Mouse (Mus musculus) layer of hippocampus, adult 2 months (tissue): ENCODE measurements around the gene Smim11. TPM values are rescaled to one million over a fixed set of nuclear protein-coding genes. Genes with fewer than 3 reads are reported as not detected.
A peak's percentile ranks its signal among the peaks of the same experiment; 100 is the strongest.

Source experiments
- DNase-seq, 2 experiments: peaks; one replicate each; pipeline ENCODE4 v3.0.0; 2022; ENCODE audit warnings: low spot score in 2 of 2
- H3K27ac ChIP-seq: fragments of 200-600 bp; 2 replicates; pipeline ENCODE4 v1.8.1; 2022
- H3K4me3 ChIP-seq: fragments of 200-600 bp; 2 replicates; pipeline ENCODE4 v1.8.1; 2022; ENCODE audit warnings: mild to moderate bottlenecking
- CTCF ChIP-seq: fragments of 200-600 bp; conservative IDR thresholded peaks from 2 replicates; pipeline ENCODE4 v1.8.1; 2022; ENCODE audit warnings: antibody characterized with exemption, mild to moderate bottlenecking, moderate library complexity
- total RNA-seq, 2 experiments: library from RNA; stranded (reverse); gene quantifications; 2 replicates each; pipeline ENCODE4 v1.2.3; 2021

Gene Smim11
- total RNA-seq, 2 experiments from 2014 or later: 19.2 to 20.4 TPM

DNA sequence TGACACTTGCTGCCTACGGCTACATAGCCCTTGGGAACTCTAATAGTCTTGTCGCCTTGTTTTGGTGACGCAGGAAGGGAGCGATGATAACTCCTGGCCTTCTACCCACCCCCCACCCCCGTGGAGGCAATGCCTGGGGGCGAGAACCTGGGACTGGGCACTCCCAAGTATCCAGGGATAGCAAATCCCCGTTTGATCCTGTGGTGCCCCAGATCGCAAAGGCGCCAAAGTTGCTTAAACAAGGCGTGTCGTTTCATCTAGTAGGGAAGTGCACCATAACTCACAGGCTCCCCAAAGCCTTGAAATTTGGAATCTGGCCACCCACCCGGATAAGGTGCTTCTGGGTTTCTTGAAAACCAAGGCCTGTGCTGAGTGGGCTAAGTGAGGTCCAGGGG is 323 bp downstream of the Smim11 start:
- no peak for TF ChIP-seq CTCF
- DNase-seq: peak in 1 of 2 experiments; percentile 22
- H3K27ac ChIP-seq: peak overlapping the region; percentile 90
- H3K4me3 ChIP-seq: peak overlapping the region; percentile 86

DNA sequence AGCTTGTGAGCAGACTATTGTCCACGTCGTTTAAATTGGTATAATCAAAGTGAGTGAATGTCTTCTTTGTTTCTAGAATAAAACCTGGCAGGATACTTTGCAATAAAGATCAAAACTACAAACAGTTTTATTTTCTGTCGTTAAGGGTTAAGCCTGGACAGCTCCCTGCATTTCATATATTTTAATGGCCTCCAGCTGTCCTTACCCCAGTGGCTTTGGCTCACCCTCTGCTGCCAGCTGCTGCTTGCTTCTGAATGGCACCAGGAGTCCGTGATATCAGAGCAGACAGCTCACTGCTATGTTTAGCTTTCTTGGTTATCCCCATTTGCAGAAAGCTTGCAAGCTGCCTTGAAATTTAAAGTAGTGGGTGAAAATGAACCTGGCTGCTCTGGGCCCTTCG is 903 bp downstream of the Smim11 start:
- Histone ChIP-seq H3K27ac (peak overlapping the region; percentile 90), H3K4me3 (peak overlapping the region; percentile 86)
- DNase-seq: no peak
- TF ChIP-seq CTCF: no peak

DNA sequence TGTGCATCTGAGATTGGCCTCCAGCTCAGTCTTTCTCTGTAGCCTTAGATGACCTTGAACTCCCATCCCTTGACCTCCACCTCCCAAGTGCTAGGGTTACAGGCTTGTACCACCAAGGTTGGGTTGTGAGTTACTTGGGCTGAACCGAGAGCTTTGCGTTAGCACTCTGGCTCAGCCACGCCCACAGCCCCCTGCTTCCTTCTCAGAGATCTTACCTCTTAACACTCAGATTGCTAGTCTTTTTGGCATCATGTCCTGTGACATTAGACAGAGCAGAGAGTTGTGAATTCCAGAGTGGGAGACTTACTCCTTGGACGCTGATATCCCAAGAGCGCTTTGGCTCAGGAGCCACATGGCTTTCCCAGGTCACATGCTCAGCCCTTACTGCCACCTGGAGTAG is 1.4 kb downstream of the Smim11 start:
- Histone ChIP-seq H3K4me3 (peak overlapping the region; percentile 86), H3K27ac (peak overlapping the region; percentile 90; the same call in 1 of the 2 replicates)
- DNase-seq: no peak
- TF ChIP-seq CTCF: no peak

DNA sequence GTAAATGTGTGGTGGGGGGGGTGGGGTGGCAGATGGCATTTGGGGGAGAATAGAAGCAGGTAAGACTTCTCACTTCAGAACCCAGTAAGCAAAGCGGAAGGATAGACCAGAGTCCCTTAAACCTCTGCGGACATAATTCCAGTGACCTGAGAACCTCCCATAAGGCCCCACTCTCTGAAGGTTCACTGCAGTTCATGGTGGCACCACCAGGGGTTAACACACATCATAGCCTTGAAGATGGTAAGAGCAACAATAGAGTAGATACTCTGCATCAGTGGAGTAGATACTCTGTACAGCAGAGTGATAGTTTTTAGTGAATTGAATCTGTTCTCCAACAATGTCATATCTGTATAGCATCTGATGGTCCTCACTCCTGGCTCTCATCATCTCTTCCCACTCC is 4.4 kb downstream of the Smim11 start:
- no peak overlapping the region for H3K4me3 ChIP-seq
- DNase-seq: no peak
- no peak overlapping the region for H3K27ac ChIP-seq
- TF ChIP-seq CTCF: peak; percentile 57

DNA sequence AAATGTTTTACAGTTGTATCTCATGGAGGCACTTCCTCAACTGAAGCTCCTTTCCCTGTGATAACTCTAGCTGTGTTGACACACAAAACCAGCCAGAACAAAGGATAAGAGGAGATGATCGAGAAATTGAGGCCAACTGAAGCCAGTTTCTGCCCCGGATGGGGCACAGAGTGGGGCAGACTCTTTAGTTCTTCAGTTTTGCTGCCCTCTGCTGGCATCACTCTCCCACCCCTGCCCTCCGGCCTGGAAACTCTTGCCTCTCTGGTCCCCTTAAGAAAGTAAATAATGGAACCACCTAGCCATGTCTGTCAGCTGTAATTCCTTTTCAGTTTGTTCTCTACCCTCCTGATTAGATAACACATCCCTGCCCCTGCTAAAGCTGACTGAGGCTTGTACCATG is 6.9 kb downstream of the Smim11 start:
- no peak for DNase-seq
- Histone ChIP-seq H3K27ac (no peak overlapping the region), H3K4me3 (no peak overlapping the region)
- peak; percentile 62 for TF ChIP-seq CTCF

DNA sequence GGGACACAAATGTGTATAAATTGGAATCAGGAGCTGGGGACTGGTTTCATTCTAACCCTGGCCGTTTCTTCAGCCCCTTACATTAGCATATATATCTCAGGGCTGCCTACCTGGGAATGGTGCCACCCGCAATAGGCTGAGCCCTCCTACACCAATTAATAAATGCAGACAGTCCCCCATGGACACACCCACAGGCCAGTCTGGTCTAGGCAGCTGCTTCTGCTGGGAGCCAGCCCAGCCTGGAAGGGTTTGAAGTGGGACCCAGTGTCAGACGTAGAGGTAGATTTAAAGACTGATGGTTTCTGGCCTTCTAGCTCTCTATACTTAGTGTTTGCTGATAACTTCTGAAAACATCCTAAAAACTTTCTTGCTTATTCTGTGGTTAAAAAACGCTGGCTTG is 8.0 kb downstream of the Smim11 start:
- H3K27ac ChIP-seq: no peak overlapping the region
- no peak overlapping the region for H3K4me3 ChIP-seq
- DNase-seq: no peak
- no peak for TF ChIP-seq CTCF

DNA sequence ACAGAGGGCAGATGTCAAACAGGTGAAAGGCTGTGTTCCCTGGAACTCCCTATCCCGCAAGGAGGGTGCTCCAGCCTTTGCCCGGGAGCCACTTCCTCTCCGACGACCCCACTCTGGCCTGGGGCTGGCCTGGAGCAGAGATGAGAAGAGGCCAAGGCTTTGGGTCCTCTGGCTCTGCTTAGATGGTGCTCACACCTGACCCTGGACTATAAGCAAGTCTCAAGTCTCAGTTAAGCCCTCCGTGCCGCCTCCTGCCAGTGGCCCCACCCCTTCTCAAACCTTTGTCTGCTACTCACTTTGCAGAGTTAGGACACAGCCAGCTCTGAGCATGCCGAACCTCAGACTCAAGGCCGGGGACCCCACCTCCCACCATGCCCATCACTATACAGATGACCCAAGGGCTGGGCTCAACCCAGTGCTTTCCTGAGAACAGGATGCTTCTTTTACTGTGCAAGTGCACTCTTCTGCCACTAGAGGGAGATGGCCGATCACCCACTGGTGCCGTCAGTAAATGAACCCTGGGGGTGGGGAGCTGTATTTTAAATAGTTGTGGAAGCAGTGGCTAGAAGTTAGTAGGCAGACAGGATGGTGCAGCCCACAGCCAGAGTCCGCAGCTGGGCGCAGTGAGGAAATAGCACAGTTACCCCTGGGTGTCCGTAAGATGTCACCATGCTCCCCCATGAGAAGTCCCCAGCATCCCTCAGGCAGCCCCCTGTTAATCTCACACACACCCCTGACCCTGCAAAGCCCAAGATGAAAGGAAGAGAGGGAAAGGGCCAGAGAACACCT is 13.1 kb downstream of the Smim11 start:
- peak; percentile 92 for TF ChIP-seq CTCF
- Histone ChIP-seq H3K4me3 (no peak overlapping the region), H3K27ac (no peak overlapping the region)
- peak; percentile 41 to 51 for DNase-seq

DNA sequence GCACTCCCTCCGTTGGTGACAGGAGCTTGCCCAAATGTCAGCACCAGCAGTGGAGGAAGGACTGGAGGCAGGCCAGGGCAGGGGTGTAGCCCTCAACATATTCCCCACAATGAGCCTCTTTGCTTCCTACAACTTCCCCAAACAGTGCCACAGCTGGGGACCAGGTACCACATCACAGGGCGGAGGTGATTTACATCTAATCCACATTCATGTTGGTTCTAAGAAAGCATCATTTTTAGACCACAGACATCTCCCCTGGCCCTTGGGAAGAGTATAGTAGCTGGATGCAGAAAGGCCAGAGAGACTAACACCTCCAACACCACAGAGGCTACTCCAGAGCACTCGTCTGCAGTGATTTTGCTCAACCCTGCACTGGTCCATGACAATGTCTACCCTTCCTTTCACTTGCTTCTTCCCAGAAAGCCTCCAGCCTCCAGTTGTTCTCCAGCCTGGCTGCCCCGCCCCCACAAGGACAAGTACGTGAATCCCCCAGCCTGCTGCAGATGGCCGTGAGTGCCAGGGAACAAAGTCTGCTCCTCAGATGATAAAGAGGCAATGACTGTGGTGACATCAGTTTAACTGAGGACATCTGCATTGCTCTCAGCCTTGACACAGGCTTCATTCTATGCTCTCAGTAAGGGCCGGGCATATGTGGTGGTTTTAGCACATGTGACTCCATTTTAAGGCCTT is 15.1 kb downstream of the Smim11 start:
- no peak overlapping the region for H3K4me3 ChIP-seq
- no peak overlapping the region for H3K27ac ChIP-seq
- no peak for DNase-seq
- no peak for TF ChIP-seq CTCF

DNA sequence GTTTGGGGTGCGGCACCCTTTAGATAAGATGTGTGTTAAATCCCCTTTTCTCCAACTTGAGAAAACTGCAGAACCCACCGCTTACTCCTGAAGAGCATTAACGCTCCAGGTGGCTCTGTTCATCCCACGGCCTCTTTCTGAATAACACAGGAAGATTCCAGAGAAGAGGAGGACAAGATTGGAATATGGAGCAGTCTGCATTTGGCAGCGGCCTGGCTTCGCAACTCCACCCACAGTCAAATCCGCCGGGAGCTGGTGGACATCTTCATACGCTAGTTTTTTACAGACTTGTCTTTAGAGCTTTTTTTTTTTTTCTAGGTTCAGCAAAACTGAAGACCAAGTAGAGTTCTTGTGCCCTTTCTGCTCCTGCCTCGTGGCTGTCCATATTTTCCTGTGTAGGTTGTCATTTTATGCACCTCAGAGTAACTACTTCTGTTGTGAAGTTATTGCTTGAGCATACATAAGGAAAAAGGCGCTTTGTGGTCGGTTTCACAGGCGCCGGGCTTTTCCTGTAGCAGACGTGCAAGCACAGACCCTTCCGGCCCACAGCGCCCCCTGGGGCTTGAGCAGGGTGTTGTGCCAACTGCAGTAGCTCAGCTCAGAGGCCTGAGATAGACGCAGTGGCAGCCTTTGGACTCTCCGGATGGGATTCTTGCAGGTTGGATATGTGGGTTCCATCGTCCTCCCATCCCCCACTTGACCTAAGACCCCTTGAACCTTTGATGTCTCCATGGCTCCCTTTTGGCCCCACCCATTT is 18.4 kb downstream of the Smim11 start:
- Histone ChIP-seq H3K27ac (no peak overlapping the region), H3K4me3 (no peak overlapping the region)
- DNase-seq: peak in 1 of 2 experiments; percentile 29
- TF ChIP-seq CTCF: peak; percentile 79

DNA sequence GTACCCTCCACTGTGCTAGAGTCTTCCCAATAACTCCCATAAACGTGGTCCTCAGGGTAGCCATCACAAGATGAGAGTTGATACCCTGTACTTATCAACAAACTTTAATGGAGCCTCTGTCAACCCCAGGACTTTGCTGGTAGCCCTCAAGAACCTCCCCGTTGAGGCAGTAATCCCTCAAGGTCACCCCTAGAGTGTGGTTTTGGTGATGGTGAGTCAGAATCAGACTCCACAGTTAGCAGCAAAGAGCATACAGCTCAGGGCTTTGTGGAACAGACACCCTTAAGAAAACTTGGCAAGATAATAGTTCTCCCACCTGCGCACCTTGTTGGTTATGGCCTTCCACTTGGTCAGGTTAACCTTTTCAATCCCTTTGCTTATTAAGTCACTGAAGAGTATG is 19.3 kb downstream of the Smim11 start:
- DNase-seq: no peak

DNA sequence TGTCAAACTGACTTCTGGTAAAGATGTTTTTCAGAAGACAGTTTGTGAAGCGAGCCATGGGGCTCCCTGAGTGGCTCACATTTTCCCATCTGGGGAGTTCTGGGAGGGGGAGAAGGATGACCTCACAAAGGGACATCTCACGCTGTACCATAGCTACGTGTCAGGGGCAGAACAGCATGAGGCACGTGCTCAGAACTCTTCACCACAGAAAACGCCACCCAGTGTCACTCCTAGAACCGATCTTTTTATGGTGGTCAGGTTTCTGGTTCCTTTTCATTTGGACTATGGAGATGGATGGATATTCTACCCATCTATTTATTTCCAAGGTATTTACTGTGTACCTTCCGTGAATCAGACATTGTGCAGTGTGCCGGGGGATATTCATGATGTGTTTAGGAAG is 20.3 kb downstream of the Smim11 start, which contains the start of gene Fam243:
TSS of gene Fam243 (minus strand) at position 101 of the 400 bp plus-strand sequence.
- DNase-seq: no peak

More for the DNA sequence above, 19.3 kb downstream of the Smim11 start:
- no peak overlapping the region for H3K27ac ChIP-seq
- no peak overlapping the region for H3K4me3 ChIP-seq
- no peak for TF ChIP-seq CTCF

DNA sequence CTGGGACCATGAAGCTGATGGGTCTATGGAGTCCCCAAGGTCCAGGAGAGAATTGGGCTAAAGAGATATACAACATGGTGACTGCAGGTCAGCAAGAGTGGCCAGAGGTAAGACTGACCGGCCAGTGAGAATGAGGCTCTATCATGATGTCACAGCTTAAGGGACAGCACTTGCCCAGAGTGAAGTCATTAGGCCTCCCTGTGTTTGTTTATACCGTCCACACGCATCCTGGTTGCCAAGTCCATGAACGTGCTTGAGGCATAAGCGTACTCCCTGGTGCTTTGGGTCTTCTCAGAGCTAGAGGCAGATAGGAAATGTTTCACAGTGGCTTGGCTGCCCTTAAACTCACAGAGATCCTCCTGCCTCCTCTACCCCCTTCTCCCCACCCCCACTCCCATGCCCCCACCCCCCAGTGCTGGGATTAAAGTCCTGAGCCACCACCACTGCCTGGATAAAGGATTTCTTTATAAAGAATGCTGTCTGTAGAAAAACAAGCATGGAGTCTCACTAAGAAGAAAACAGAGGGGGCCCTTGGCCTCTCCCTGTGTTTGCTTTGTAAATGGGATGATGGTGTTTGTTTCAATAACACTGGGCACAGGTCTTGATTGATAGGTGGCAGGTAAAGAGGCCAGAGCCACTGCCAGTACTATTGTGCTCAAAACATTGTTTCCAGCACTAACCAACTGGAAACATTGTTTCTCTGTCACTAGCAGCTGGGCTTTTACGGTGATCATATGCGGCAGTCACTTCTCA is 23.4 kb downstream of the Smim11 start:
- no peak for TF ChIP-seq CTCF
- Histone ChIP-seq H3K4me3 (no peak overlapping the region), H3K27ac (no peak overlapping the region)
- DNase-seq: no peak

More for the DNA sequence above, 20.3 kb downstream of the Smim11 start, which contains the start of gene Fam243:
- no peak within 1 kb of the TSS for H3K4me3 ChIP-seq
- H3K27ac ChIP-seq: no peak within 1 kb of the TSS
- no peak for TF ChIP-seq CTCF
